16 mouse cellular contexts compared by ENCODE assay signal in genomic region chr14:16815096-16815741, GRCm38 (mm10). TPM values are rescaled to one million over a fixed set of nuclear protein-coding genes. Genes with fewer than 3 reads are reported as not detected.
DNase-seq lines count a peak whose midpoint lies in the region; ATAC-seq lines count a peak whose summit lies in the region.
"Had no signal": no experiment of that assay in that cellular context is flagged by ENCODE, and none has a peak within 500 bp of the region (broad histone marks: within the 10 kb centered on the region; RNA-seq: fewer than 3 reads in every experiment).

No protein-coding gene starts in this region.

- H3K9me3 ChIP-seq in heart, embryonic 10.5 days = no peaks in the 10 kb centered on the region
- no peaks in the 10 kb centered on the region for H3K9me3 ChIP-seq in midbrain, embryonic 12.5 days
- H3K9me3 ChIP-seq in midbrain, embryonic 11.5 days (ENCODE audit: control insufficient read depth, low read length) = no peaks in the 10 kb centered on the region
- H3K9me3 ChIP-seq in midbrain, embryonic 15.5 days = no peaks in the 10 kb centered on the region
- H3K9me3 ChIP-seq: embryonic facial prominence, embryonic 10.5 days; heart, embryonic 13.5 days had no signal

- 87% methylated on average over 1 of the region's 1 CpGs for WGBS in heart, embryonic 10.5 days
- 71% methylated on average over 1 of the region's 1 CpGs for WGBS in midbrain, embryonic 12.5 days
- WGBS in midbrain, embryonic 11.5 days = 84% methylated on average over 1 of the region's 1 CpGs
- WGBS in midbrain, embryonic 15.5 days = 52% methylated on average over 1 of the region's 1 CpGs

- H3K27me3 ChIP-seq in heart, embryonic 10.5 days (ENCODE audit: insufficient read depth, poor library complexity, severe bottlenecking) = no peaks in the 10 kb centered on the region
- no peaks in the 10 kb centered on the region for H3K27me3 ChIP-seq in midbrain, embryonic 12.5 days
- H3K27me3 ChIP-seq in midbrain, embryonic 11.5 days (ENCODE audit: control insufficient read depth, insufficient read depth, low read length) = no peaks in the 10 kb centered on the region
- no peaks in the 10 kb centered on the region for H3K27me3 ChIP-seq in midbrain, embryonic 15.5 days (replicated peaks)
- H3K27me3 ChIP-seq: heart, embryonic 13.5 days had no signal

- H3K9ac ChIP-seq in midbrain, embryonic 12.5 days (replicated peaks) = no peak overlapping the region
- no peak overlapping the region for H3K9ac ChIP-seq in midbrain, embryonic 11.5 days (ENCODE audit: low read length)
- H3K9ac ChIP-seq in midbrain, embryonic 15.5 days = no peak overlapping the region
- H3K9ac ChIP-seq: heart, embryonic 13.5 days had no signal

- no peaks in the 10 kb centered on the region for H3K4me1 ChIP-seq in heart, embryonic 10.5 days
- no peaks in the 10 kb centered on the region for H3K4me1 ChIP-seq in midbrain, embryonic 12.5 days
- no peaks in the 10 kb centered on the region for H3K4me1 ChIP-seq in midbrain, embryonic 11.5 days (ENCODE audit: control insufficient read depth, insufficient read depth, low read length)
- no peaks in the 10 kb centered on the region for H3K4me1 ChIP-seq in midbrain, embryonic 15.5 days
- H3K4me1 ChIP-seq: embryonic facial prominence, embryonic 10.5 days had no signal

- no peak overlapping the region for H3K4me2 ChIP-seq in midbrain, embryonic 12.5 days (replicated peaks)
- H3K4me2 ChIP-seq in midbrain, embryonic 11.5 days = no peak overlapping the region
- H3K4me2 ChIP-seq in midbrain, embryonic 15.5 days = no peak overlapping the region
- H3K4me2 ChIP-seq: heart, embryonic 13.5 days had no signal

- no peak overlapping the region for H3K27ac ChIP-seq in heart, embryonic 10.5 days
- H3K27ac ChIP-seq in midbrain, embryonic 12.5 days (replicated peaks) = no peak overlapping the region
- no peak overlapping the region for H3K27ac ChIP-seq in midbrain, embryonic 11.5 days (ENCODE audit: low read depth, low read length)
- no peak overlapping the region for H3K27ac ChIP-seq in midbrain, embryonic 15.5 days
- H3K27ac ChIP-seq: embryonic facial prominence, embryonic 10.5 days; heart, embryonic 13.5 days had no signal

- no peak overlapping the region for H3K4me3 ChIP-seq in heart, embryonic 10.5 days
- no peak overlapping the region for H3K4me3 ChIP-seq in midbrain, embryonic 12.5 days
- no peak overlapping the region for H3K4me3 ChIP-seq in midbrain, embryonic 11.5 days (ENCODE audit: low read depth, low read length)
- no peak overlapping the region for H3K4me3 ChIP-seq in midbrain, embryonic 15.5 days
- H3K4me3 ChIP-seq: embryonic facial prominence, embryonic 10.5 days; heart, embryonic 13.5 days had no signal

- ATAC-seq in midbrain, embryonic 12.5 days (ENCODE audit: low FRiP score, low read depth) = 0 out of 2 replicates have a peak, but pooled peaks have one; percentile 38
- ATAC-seq in midbrain, embryonic 11.5 days (ENCODE audit: low FRiP score) = no peak
- ATAC-seq in midbrain, embryonic 15.5 days (replicated peaks) = peak; percentile 84
- ATAC-seq: hindbrain, embryonic 16.5 days had no signal

- peak; percentile 34 for DNase-seq in heart, adult 11 months
- no peak for DNase-seq in heart, embryonic 10.5 days (ENCODE audit: low spot score)
- no peak for DNase-seq in midbrain, embryonic 11.5 days (ENCODE audit: low spot score, missing footprints)
- DNase-seq in gastrocnemius, adult 8-10 months (ENCODE audit: low spot score in 2 of 2) = no peak
- DNase-seq in frontal cortex, postnatal 25 days (ENCODE audit: low spot score in 2 of 2) = no peak
- DNase-seq: adrenal gland, adult 2 months; adrenal gland, postnatal 25 days; cerebellum, adult 2 months; cerebellum, postnatal 10 days; gastrocnemius, postnatal 14 days; heart, postnatal 36 days had no signal

- H3K36me3 ChIP-seq in heart, embryonic 10.5 days = no peaks in the 10 kb centered on the region
- no peaks in the 10 kb centered on the region for H3K36me3 ChIP-seq in midbrain, embryonic 12.5 days
- H3K36me3 ChIP-seq in midbrain, embryonic 11.5 days (ENCODE audit: control insufficient read depth, insufficient read depth, low read length) = no peaks in the 10 kb centered on the region
- H3K36me3 ChIP-seq in midbrain, embryonic 15.5 days (replicated peaks) = no peaks in the 10 kb centered on the region
- H3K36me3 ChIP-seq: embryonic facial prominence, embryonic 10.5 days; heart, embryonic 13.5 days had no signal

RNA-seq across cellular contexts. Expression of gene Rarb, which starts 3.7 kb away (rescaled TPM):
- polyA plus RNA-seq in heart, embryonic 10.5 days (2016; fragmentation: Nextera tagmentation; extraction: Ambion mirVana) = 14.0 and 16.6 TPM in 2 replicates
- polyA plus RNA-seq in midbrain, embryonic 12.5 days (2016; fragmentation: Nextera tagmentation; extraction: Ambion mirVana) = 10.7 and 15.7 TPM in 2 replicates
- 12.4 and 12.8 TPM in 2 replicates for polyA plus RNA-seq in midbrain, embryonic 11.5 days (2014; fragmentation: Nextera tagmentation; extraction: Ambion mirVana)
- polyA plus RNA-seq in midbrain, embryonic 15.5 days (2015; fragmentation: Nextera tagmentation; extraction: Ambion mirVana) = 8.1 and 8.6 TPM in 2 replicates
- 10 to 100 TPM in 3 of 4 experiments, 1 to 10 TPM in 1; 9.2 to 14.2 (median 12.3) TPM for total RNA-seq in gastrocnemius, adult 8-10 months (2022)
